Mouse (Mus musculus) hindbrain, embryonic 15.5 days (tissue): ENCODE data around the gene Dennd4a. TPM values are rescaled to one million over a fixed set of nuclear protein-coding genes. Genes with fewer than 3 reads are reported as not detected.

Experiments used
- ATAC-seq: fragments of 200-750 bp; cut with Nextera tagmentation; 2 replicates; pipeline ENCODE4 v1.8.0; 2017; ENCODE audit warnings: low read depth, moderate number of reproducible peaks, moderate TSS enrichment; ENCODE audit not compliant: low FRiP score
- H3K27ac ChIP-seq: fragments of 300-500 bp; sonication (generic); replicated peaks from 2 replicates; pipeline ENCODE4 v1.5.1; 2015; ENCODE audit warnings: mild to moderate bottlenecking, inconsistent platforms
- H3K27me3 ChIP-seq: fragments of 300-500 bp; sonication (generic); 2 replicates; pipeline ENCODE4 v1.6.1; 2015; ENCODE audit warnings: control low read depth, inconsistent platforms
- H3K36me3 ChIP-seq: fragments of 300-500 bp; sonication (generic); 2 replicates; pipeline ENCODE4 v1.6.1; 2015; ENCODE audit warnings: control low read depth, inconsistent platforms
- H3K4me1 ChIP-seq: fragments of 300-500 bp; sonication (generic); replicated peaks from 2 replicates; pipeline ENCODE4 v1.6.1; 2015; ENCODE audit warnings: control low read depth, inconsistent platforms
- H3K4me2 ChIP-seq: fragments of 300-500 bp; sonication (generic); 2 replicates; pipeline ENCODE4 v1.6.1; 2015; ENCODE audit warnings: moderate library complexity, mild to moderate bottlenecking, inconsistent platforms
- H3K4me3 ChIP-seq: fragments of 300-500 bp; sonication (generic); 2 replicates; pipeline ENCODE4 v1.5.1; 2015; ENCODE audit warnings: mild to moderate bottlenecking, inconsistent platforms
- H3K9ac ChIP-seq: fragments of 300-500 bp; sonication (generic); 2 replicates; pipeline ENCODE4 v1.6.1; 2015; ENCODE audit warnings: inconsistent platforms
- H3K9me3 ChIP-seq: fragments of 300-500 bp; sonication (generic); 2 replicates; pipeline ENCODE4 v1.6.1; 2016; ENCODE audit warnings: control low read depth, inconsistent platforms
- WGBS: fragments of 180-500 bp; shearing (Covaris S2); methylation state at CpG from one replicate; pipeline ENCODE4 v1.1.7; 2015; 5-methylcytosine and 5-hydroxymethylcytosine counted together
- polyA plus RNA-seq: library from polyadenylated mRNA; unstranded; fragments of >200 nt; fragmentation: Nextera tagmentation; extraction: Ambion mirVana; gene quantifications from 2 replicates; pipeline ENCODE4 v1.2.1, GENCODE M21; 2015

Gene Dennd4a
- polyA plus RNA-seq, 1 experiment from 2014 or later, result 10.9 TPM

DNA sequence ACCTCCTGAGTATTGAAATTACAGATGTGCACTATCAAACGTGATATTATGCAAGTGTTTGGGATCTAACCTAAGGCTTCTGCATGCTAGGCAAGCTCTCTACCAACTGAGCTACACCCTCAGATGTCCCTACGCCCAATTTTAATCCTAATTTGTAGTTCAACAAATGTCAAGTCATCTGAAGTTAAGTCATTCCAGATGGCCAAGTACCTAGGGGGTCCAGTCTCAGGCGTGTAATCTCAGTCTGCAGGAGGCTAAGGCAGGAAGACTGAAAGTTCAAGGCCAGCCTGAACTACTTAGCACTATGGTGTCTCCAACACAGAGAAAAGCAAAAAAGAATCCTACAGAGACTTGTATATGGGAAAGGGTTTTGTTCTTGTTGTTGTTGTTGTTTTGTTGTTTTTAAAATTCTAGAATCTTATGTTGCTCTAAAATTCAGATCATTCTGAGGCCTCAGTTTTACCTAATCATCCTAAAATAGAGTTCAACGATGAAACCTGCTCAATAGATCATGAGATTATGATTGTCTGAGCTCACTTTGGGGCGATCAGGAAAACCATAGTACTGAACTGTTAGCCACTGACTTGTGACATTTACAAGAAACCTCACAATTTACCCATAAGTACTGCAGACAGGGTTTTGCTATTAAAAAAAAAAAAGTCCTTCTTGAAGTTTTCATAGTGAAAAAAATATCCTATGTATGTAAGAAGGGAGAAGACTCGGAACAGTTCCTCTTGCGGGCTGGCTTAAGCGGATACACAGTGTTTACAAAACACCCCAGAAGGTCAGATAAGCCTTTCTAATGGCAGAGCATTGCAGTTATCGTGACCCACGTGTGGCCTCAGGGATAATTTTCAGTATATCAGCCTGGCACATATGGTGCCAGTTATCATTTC is 18.5 kb upstream of the Dennd4a start:
- no peak overlapping the region for H3K4me3 ChIP-seq
- no peaks in the 10 kb centered on the region for H3K4me1 ChIP-seq
- H3K9me3 ChIP-seq, result no peaks in the 10 kb centered on the region
- no peak for ATAC-seq
- H3K4me2 ChIP-seq, result no peak overlapping the region
- 84% methylated on average over 10 of the region's 10 CpGs for WGBS
- no peaks in the 10 kb centered on the region for H3K36me3 ChIP-seq
- H3K9ac ChIP-seq, result no peak overlapping the region
- H3K27ac ChIP-seq, result no peak overlapping the region
- H3K27me3 ChIP-seq, result no peaks in the 10 kb centered on the region

DNA sequence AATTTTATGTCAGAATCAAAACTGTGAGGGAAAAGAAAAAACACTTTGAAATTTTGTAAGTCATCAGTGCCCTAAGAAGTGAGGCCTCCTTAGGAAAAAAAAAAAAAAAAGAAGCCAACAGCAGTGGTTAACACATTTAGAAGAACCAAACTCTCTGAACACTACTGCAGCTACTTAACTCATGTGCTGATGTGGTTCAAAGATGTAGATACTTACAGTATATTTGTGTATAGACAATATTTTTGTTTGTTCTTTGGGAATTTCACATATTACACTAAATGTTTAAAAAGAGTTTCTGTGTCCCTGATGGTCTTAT is 17.9 kb upstream of the Dennd4a start:
- Histone ChIP-seq H3K4me3 (no peak overlapping the region), H3K9me3 (no peaks in the 10 kb centered on the region), H3K36me3 (no peaks in the 10 kb centered on the region), H3K27me3 (no peaks in the 10 kb centered on the region), H3K9ac (no peak overlapping the region), H3K4me1 (no peaks in the 10 kb centered on the region), H3K27ac (no peak overlapping the region), H3K4me2 (no peak overlapping the region)
- ATAC-seq, result no peak

- ATAC-seq, result no peak
These were observed 17.3 kb upstream of the Dennd4a start for GRCm38 (mm10) chr9:64793794-64794193.

DNA sequence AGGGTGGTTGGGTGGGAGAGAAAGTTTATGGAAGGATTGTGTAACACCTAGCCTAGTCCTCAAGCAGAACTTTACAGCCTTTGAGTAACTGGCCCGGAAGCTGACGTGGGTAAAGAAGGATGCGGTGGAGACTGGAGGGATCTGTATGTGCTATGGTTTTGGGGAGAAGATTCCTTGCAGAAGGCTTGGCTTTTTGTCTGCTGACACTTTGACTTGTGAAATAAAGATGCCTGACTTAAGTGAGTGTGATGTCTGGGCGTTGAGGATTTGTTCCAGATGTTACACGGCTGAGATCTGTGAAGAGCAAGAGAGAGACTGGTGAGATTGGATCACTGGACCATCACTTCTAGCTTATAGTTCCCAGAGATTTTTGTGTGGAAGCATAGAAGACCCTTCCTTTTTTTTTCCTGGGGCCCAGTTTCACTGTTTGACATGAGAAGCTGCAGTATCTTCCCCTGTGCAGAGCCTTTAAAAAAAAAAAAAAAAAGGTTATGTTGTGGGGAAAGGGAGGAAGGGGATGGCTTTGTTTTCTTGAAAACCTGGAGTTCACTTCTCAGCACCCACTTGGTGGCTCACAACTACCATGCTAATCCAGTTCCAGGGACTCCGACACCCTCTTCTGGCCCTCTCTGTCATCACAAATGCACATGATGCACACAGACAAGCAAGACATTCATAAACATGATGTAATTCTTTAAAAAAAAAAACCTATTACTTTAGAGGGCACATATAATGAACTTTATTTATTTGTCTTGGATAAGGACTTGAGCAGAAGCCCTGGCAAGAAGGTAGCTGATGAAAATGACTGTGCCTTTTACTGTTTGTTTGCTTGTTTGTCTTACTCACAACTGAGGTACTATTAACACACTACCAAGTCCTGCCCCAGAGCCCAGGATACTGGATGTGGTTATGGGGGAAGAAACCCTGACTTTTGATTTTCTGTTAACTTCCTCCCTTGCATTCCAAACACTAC is 16.4 kb upstream of the Dennd4a start:
- Histone ChIP-seq H3K36me3 (no peaks in the 10 kb centered on the region), H3K9me3 (no peaks in the 10 kb centered on the region), H3K27me3 (no peaks in the 10 kb centered on the region), H3K9ac (no peak overlapping the region), H3K27ac (no peak overlapping the region), H3K4me2 (no peak overlapping the region), H3K4me1 (no peaks in the 10 kb centered on the region), H3K4me3 (no peak overlapping the region)
- ATAC-seq, result no peak
- WGBS, result 87% methylated on average over 6 of the region's 6 CpGs

More at GRCm38 (mm10) chr9:64793794-64794193, 17.3 kb upstream of the Dennd4a start:
- Histone ChIP-seq H3K4me1 (no peaks in the 10 kb centered on the region), H3K36me3 (no peaks in the 10 kb centered on the region), H3K9ac (no peak overlapping the region), H3K9me3 (no peaks in the 10 kb centered on the region), H3K4me2 (no peak overlapping the region), H3K27ac (no peak overlapping the region), H3K4me3 (no peak overlapping the region), H3K27me3 (no peaks in the 10 kb centered on the region)
- 69% methylated on average over 3 of the region's 3 CpGs for WGBS

DNA sequence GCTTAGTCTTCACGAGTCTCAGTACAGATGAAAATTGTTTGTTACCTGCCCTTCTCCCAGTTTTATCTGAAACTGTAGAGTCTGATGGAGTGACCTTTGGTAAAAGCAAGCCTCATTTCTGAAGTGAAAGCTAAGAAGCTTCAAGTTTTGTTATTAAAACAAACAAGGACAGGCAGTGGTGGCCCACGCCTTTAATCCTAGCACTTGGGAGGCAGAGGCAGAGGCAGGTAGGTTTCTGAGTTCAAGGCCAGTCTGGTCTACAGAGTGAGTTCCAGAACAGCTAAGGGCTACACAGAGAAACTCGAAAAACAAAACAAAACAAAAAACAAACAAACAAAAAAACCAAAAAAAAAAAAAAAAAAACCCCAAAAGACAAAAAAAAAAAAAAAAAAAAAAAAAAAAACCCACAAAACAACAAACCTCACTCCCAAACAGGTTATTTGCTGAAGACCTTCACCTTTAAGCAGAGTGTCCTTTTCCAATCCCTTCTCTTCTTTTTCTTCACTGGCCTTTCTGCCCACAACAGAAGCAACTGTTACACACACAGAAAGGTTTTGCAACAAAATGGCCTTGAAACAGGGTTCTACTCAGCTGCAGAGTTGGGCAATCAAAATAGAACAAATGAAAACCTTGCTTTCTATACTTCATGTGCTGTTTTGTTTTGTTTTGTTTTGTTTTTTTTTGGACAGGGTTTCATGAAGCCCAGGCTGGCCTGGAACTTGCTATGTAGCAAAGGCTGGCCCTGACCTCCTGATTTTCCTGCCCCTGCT is 15.1 kb upstream of the Dennd4a start:
- no peak for ATAC-seq

GRCm38 (mm10) chr9:64797392-64797791 is 13.7 kb upstream of the Dennd4a start:
- H3K9me3 ChIP-seq, result no peaks in the 10 kb centered on the region
- no peak overlapping the region for H3K9ac ChIP-seq
- WGBS, result 94% methylated on average over 4 of the region's 4 CpGs
- no peak overlapping the region for H3K27ac ChIP-seq
- H3K36me3 ChIP-seq, result no peaks in the 10 kb centered on the region
- H3K27me3 ChIP-seq, result no peaks in the 10 kb centered on the region
- no peaks in the 10 kb centered on the region for H3K4me1 ChIP-seq
- no peak overlapping the region for H3K4me3 ChIP-seq
- ATAC-seq, result no peak
- H3K4me2 ChIP-seq, result no peak overlapping the region

More for the DNA sequence above, 15.1 kb upstream of the Dennd4a start:
- Histone ChIP-seq H3K27me3 (no peaks in the 10 kb centered on the region), H3K9me3 (no peaks in the 10 kb centered on the region), H3K4me3 (no peak overlapping the region), H3K4me2 (no peak overlapping the region), H3K4me1 (no peaks in the 10 kb centered on the region), H3K9ac (no peak overlapping the region), H3K27ac (no peak overlapping the region), H3K36me3 (no peaks in the 10 kb centered on the region)
- 70% methylated on average over 3 of the region's 3 CpGs for WGBS

DNA sequence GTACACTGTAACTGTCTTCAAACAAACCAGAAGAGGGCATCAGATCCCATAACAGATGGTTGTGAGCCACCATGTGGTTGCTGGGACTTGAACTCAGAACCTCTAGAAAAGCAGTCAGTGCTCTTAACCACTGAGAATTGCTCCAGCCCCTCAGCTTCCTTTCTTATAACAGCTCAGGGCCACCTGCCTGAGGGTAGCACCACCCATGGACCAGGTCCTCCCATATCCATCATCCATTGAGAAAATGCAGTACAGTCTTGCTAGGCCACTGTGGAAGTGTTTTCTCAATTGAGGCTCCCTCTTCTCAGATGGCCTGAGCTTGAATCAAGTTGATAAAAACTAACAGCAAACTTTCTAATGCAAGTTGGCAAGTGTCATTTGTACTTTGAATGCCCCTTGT is 13.0 kb upstream of the Dennd4a start:
- Histone ChIP-seq H3K36me3 (no peaks in the 10 kb centered on the region), H3K27me3 (no peaks in the 10 kb centered on the region), H3K27ac (no peak overlapping the region), H3K9ac (no peak overlapping the region), H3K4me1 (no peaks in the 10 kb centered on the region), H3K9me3 (no peaks in the 10 kb centered on the region), H3K4me2 (no peak overlapping the region), H3K4me3 (no peak overlapping the region)
- ATAC-seq, result no peak

DNA sequence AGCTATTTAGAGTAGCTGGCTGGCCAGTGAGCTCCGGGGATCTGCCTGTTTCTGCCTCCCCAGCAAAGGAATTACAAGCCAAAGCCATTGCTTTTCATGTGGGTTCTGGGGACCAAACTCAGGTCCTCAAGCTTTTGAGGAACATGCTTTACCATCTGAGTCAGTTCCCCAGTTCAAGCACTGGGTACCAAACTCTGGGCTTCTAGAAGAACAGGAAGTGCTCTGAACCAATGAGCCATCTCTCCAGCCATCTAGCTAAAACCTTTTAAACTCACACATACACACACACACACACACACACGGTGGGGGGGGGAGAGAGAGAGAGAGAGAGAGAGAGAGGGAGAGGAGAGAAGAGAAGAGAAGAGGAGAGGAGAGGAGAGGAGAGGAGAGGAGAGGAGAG is 12.3 kb upstream of the Dennd4a start:
- no peak for ATAC-seq
- H3K27ac ChIP-seq, result no peak overlapping the region
- no peaks in the 10 kb centered on the region for H3K27me3 ChIP-seq
- no peak overlapping the region for H3K4me3 ChIP-seq
- H3K4me2 ChIP-seq, result no peak overlapping the region
- H3K9ac ChIP-seq, result no peak overlapping the region
- H3K36me3 ChIP-seq, result no peaks in the 10 kb centered on the region
- H3K9me3 ChIP-seq, result no peaks in the 10 kb centered on the region
- 68% methylated on average over 2 of the region's 2 CpGs for WGBS
- H3K4me1 ChIP-seq, result no peaks in the 10 kb centered on the region

DNA sequence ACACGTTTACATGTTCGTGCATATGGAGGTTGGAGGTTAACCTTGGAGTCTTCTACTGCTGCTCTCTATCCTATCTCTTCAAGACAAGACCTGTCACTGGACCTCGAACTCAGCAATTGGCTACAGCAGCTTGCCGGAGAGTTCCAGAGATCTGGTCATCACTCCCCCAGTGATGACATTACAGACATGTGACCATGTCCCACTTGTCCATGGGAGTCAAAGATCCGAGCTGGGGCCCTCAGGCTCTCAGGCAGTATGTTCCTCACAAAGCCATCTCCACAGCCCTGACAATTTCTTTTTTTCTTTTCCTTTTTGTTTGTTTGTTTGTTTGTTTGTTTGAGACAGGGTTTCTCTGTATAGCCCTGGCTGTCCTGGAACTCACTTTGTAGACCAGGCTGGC is 11.6 kb upstream of the Dennd4a start:
- H3K27ac ChIP-seq, result no peak overlapping the region
- no peaks in the 10 kb centered on the region for H3K4me1 ChIP-seq
- H3K36me3 ChIP-seq, result no peaks in the 10 kb centered on the region
- H3K9ac ChIP-seq, result no peak overlapping the region
- H3K27me3 ChIP-seq, result no peaks in the 10 kb centered on the region
- H3K4me3 ChIP-seq, result no peak overlapping the region
- ATAC-seq, result no peak
- H3K4me2 ChIP-seq, result no peak overlapping the region
- H3K9me3 ChIP-seq, result no peaks in the 10 kb centered on the region
- 96% methylated on average over 5 of the region's 5 CpGs for WGBS

DNA sequence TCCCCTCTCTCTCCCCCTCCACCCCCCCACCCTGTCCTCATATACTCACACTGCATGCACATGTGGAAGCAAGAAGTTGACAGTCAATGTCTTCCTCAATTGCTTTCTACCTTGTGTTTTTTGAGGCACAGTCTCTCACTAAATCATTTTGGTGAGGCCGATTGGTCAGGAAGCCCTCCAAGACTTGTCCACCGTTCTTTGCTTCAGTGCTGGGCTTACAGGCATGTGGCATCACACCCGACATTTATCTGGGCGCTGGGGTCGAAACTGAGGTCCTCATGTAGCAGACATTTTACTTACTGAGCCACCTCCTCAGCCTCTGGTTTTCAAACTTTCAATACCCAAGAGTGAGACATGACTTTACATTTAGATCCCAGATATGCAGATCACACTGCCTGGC is 8.6 kb upstream of the Dennd4a start:
- ATAC-seq, result no peak
- Histone ChIP-seq H3K4me3 (no peak overlapping the region), H3K36me3 (no peaks in the 10 kb centered on the region), H3K4me1 (no peaks in the 10 kb centered on the region), H3K27ac (no peak overlapping the region), H3K4me2 (no peak overlapping the region), H3K9me3 (no peaks in the 10 kb centered on the region), H3K9ac (no peak overlapping the region), H3K27me3 (no peaks in the 10 kb centered on the region)
- WGBS, result 86% methylated on average over 5 of the region's 5 CpGs

GRCm38 (mm10) chr9:64803373-64804214 is 7.5 kb upstream of the Dennd4a start:
- H3K27ac ChIP-seq, result no peak overlapping the region
- no peak overlapping the region for H3K4me3 ChIP-seq
- ATAC-seq, result no peak
- no peaks in the 10 kb centered on the region for H3K9me3 ChIP-seq
- no peaks in the 10 kb centered on the region for H3K27me3 ChIP-seq
- H3K4me1 ChIP-seq, result no peaks in the 10 kb centered on the region
- H3K4me2 ChIP-seq, result no peak overlapping the region
- 84% methylated on average over 5 of the region's 5 CpGs for WGBS
- H3K36me3 ChIP-seq, result no peaks in the 10 kb centered on the region
- H3K9ac ChIP-seq, result no peak overlapping the region
